Mouse (Mus musculus): ENCODE data around the gene Ascl5.
A peak's percentile ranks its signal among the peaks of the same experiment; 100 is the strongest.

DNA sequence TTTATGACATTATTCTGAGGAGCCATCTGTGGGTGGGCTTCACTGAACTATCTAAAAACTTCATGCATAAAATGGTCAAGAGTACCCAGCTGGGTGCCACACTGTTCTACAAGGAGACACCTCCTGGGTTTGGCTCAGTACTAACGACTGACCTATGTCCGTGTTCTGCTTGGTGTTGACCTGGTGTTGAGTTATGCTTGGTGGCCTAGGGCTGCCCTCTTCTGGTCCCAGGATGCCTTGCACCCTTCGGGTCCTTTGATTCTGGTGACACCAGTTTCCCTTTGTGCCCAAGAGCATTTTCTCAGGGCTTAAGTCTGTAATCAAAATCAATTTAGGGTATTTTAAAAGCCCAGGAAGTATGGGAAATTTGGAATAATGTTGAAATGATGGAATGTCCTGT is 25.5 kb downstream of the Ascl5 start:
- TF ChIP-seq CTCF (IDR thresholded peaks at IDR 0.05; ENCODE audit: control insufficient read depth, insufficient read depth, insufficient replicate concordance, low read depth, low read length) (peak; percentile 64; the same call in 1 of the 2 replicates), POLR2A (IDR thresholded peaks at IDR 0.05; ENCODE audit: control insufficient read depth, low read depth, low read length) (no peak)
